8 mouse cellular contexts compared by ENCODE assay signal in genomic region chr19:10294631-10295562, GRCm38 (mm10). TPM values are rescaled to one million over a fixed set of nuclear protein-coding genes. Genes with fewer than 3 reads are reported as not detected.
A peak's percentile ranks its signal among the peaks of the same experiment; 100 is the strongest.
DNase-seq lines count a peak whose midpoint lies in the region; ATAC-seq lines count a peak whose summit lies in the region.

No protein-coding gene starts in this region.

- peak overlapping the region; percentile 68 for H3K27ac ChIP-seq in embryonic facial prominence, embryonic 14.5 days (replicated peaks; ENCODE audit: low read depth, low read length)
- no peak overlapping the region for H3K27ac ChIP-seq in midbrain, embryonic 11.5 days (ENCODE audit: low read depth, low read length)

- H3K27me3 ChIP-seq in embryonic facial prominence, embryonic 14.5 days (replicated peaks; ENCODE audit: control insufficient read depth, insufficient read depth, low read length) = no peaks in the 10 kb centered on the region
- no peaks in the 10 kb centered on the region for H3K27me3 ChIP-seq in midbrain, embryonic 11.5 days (ENCODE audit: control insufficient read depth, insufficient read depth, low read length)

- H3K4me3 ChIP-seq in embryonic facial prominence, embryonic 14.5 days (ENCODE audit: low read depth, low read length) = no peak overlapping the region
- H3K4me3 ChIP-seq in midbrain, embryonic 11.5 days (ENCODE audit: low read depth, low read length) = no peak overlapping the region

- peak overlapping the region; percentile 19; the same call in 1 of the 2 replicates for H3K4me2 ChIP-seq in embryonic facial prominence, embryonic 14.5 days (ENCODE audit: low read depth, low read length)
- no peak overlapping the region for H3K4me2 ChIP-seq in midbrain, embryonic 11.5 days

- ATAC-seq in embryonic facial prominence, embryonic 14.5 days (ENCODE audit: low read depth) = peak; percentile 14; the same call in 1 of the 2 replicates
- 0 out of 2 replicates have a peak, but pooled peaks have one; percentile 9 for ATAC-seq in midbrain, embryonic 11.5 days (ENCODE audit: low FRiP score)
- ATAC-seq in CD4-positive, CD25-positive, alpha-beta regulatory T cell, adult 4 months = no peak

- 34% methylated on average over 19 of the region's 20 CpGs for WGBS in embryonic facial prominence, embryonic 14.5 days
- WGBS in midbrain, embryonic 11.5 days = 50% methylated on average over 20 of the region's 20 CpGs

- peak overlapping the region; percentile 37; the same call in 1 of the 2 replicates for H3K9ac ChIP-seq in embryonic facial prominence, embryonic 14.5 days (ENCODE audit: low read depth, low read length)
- 0 out of 2 replicates have a peak overlapping the region, but pooled peaks have one; percentile 13 for H3K9ac ChIP-seq in midbrain, embryonic 11.5 days (ENCODE audit: low read length)

- peak; percentile 53 for DNase-seq in gastrocnemius, adult 18-20 months (ENCODE audit: low spot score)
- DNase-seq in gastrocnemius, postnatal 4 days (ENCODE audit: low spot score in 2 of 2) = no peak
- DNase-seq in embryonic facial prominence, embryonic 14.5 days (ENCODE audit: low spot score) = peak; percentile 70
- DNase-seq in heart, postnatal 10 days = peak; percentile 65 to 72
- peak; percentile 64 for DNase-seq in kidney, postnatal 14 days
- peak; percentile 88 for DNase-seq in midbrain, embryonic 11.5 days (ENCODE audit: low spot score, missing footprints)
- DNase-seq in adrenal gland, adult 18-20 months (ENCODE audit: low spot score in 2 of 2) = no peak

- no peaks in the 10 kb centered on the region for H3K36me3 ChIP-seq in embryonic facial prominence, embryonic 14.5 days (ENCODE audit: control insufficient read depth, insufficient read depth, low read length)
- no peaks in the 10 kb centered on the region for H3K36me3 ChIP-seq in midbrain, embryonic 11.5 days (ENCODE audit: control insufficient read depth, insufficient read depth, low read length)

- no peaks in the 10 kb centered on the region for H3K9me3 ChIP-seq in embryonic facial prominence, embryonic 14.5 days (ENCODE audit: control insufficient read depth, low read length)
- H3K9me3 ChIP-seq in midbrain, embryonic 11.5 days (ENCODE audit: control insufficient read depth, low read length) = no peaks in the 10 kb centered on the region

- intact Hi-C loops in heart, postnatal 10 days (cut with DNase I) = no loop called here

- peaks cover 49% of the 10 kb centered on the region for H3K4me1 ChIP-seq in embryonic facial prominence, embryonic 14.5 days (ENCODE audit: control insufficient read depth, insufficient read depth, low read length)
- peaks cover 6% of the 10 kb centered on the region for H3K4me1 ChIP-seq in midbrain, embryonic 11.5 days (ENCODE audit: control insufficient read depth, insufficient read depth, low read length)

RNA-seq across cellular contexts. Expression of gene Dagla, which starts 9.8 kb away (rescaled TPM):
- 1 to 10 TPM; 8.3 TPM for total RNA-seq in gastrocnemius, adult 18-20 months (2021)
- total RNA-seq in gastrocnemius, postnatal 4 days (2021) = 10 to 100 TPM in 1 of 2 experiments, 1 to 10 TPM in 1; 9.3 to 10.4 TPM
- polyA plus RNA-seq in embryonic facial prominence, embryonic 14.5 days (2014; fragmentation: Nextera tagmentation; extraction: Ambion mirVana) = 2.8 and 2.9 TPM in 2 replicates
- total RNA-seq in heart, postnatal 10 days (2021) = 1 to 10 TPM; 4.1 to 4.5 TPM
- 1.2 and 1.3 TPM in 2 replicates for polyA plus RNA-seq in midbrain, embryonic 11.5 days (2014; fragmentation: Nextera tagmentation; extraction: Ambion mirVana)
- 10 to 100 TPM in 1 of 2 experiments, 1 to 10 TPM in 1; 6.2 to 12.5 TPM for total RNA-seq in adrenal gland, adult 18-20 months (2021)
- not detected for polyA plus RNA-seq in CD4-positive, CD25-positive, alpha-beta regulatory T cell, adult 4 months (2017; shearing (Covaris generic))

RNA-seq across cellular contexts. Expression of gene Myrf, which starts 54.3 kb away (rescaled TPM):
- total RNA-seq in gastrocnemius, adult 18-20 months (2021) = not detected
- total RNA-seq in gastrocnemius, postnatal 4 days (2021) = under 1 TPM; 0.26 to 0.39 TPM
- 0.87 and 0.96 TPM in 2 replicates for polyA plus RNA-seq in embryonic facial prominence, embryonic 14.5 days (2014; fragmentation: Nextera tagmentation; extraction: Ambion mirVana)
- total RNA-seq in heart, postnatal 10 days (2021) = 1 to 10 TPM; 5.7 to 9.1 TPM
- polyA plus RNA-seq in midbrain, embryonic 11.5 days (2014; fragmentation: Nextera tagmentation; extraction: Ambion mirVana) = 1.4 and 1.7 TPM in 2 replicates
- total RNA-seq in adrenal gland, adult 18-20 months (2021) = 1 to 10 TPM; 2.1 to 2.8 TPM
- polyA plus RNA-seq in CD4-positive, CD25-positive, alpha-beta regulatory T cell, adult 4 months (2017; shearing (Covaris generic)) = under 1 TPM in 1 of 2 experiments, not detected in 1; 0.19 TPM

Comparison
In these comparisons a context has a peak if more than half of its experiments do, and no peak if none do; other contexts are left out.
1. DNase-seq: peak in gastrocnemius, adult 18-20 months (single experiment), embryonic facial prominence, embryonic 14.5 days (single experiment), heart, postnatal 10 days (2 of 2), kidney, postnatal 14 days (single experiment) and midbrain, embryonic 11.5 days (single experiment); none in gastrocnemius, postnatal 4 days (0 of 2) and adrenal gland, adult 18-20 months (0 of 2).